Mouse (Mus musculus) lung, adult 2 months (tissue): ENCODE measurements around the gene Otp.

Source experiments
- CTCF ChIP-seq: fragments of 200-500 bp; IDR thresholded peaks from 2 replicates; pipeline ENCODE4 v1.5.1; 2011; ENCODE audit warnings: mild to moderate bottlenecking, low read length, control low read depth; ENCODE audit not compliant: insufficient read depth
- POLR2A ChIP-seq: fragments of 200-500 bp; IDR thresholded peaks from 2 replicates; pipeline ENCODE4 v1.6.1; 2011; ENCODE audit warnings: low read depth, mild to moderate bottlenecking, control low read depth, low read length, borderline replicate concordance; ENCODE audit errors: extremely low read depth

DNA sequence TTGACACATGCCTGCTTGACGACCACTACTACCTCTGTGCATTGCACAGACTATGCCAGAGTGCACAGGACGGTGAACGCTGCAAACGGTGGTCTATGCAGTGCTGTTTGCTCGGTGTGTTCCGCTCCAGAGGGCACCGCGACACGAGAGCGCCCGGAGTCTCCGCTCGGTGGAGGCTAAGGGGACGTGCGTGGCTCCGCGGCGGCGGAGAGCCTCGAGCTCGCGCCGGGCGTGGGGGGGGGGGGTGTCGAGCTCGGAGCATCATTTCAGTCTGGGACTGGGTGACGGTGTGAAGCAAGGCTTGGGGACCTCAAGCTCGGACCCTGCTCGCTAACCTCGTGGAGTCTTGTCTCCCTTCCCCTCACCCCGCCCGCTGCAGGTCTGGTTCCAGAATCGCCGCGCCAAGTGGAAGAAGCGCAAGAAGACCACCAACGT lies 7.3 kb downstream of the Otp start:
- no peak for TF ChIP-seq CTCF
- TF ChIP-seq POLR2A: no peak
